Mouse (Mus musculus) hindlimb bud, embryonic 11.5 days (tissue): Measurements from ENCODE around the gene Rps27.

ENCODE experiments used
- DNase-seq: peaks from one replicate; pipeline ENCODE4 v3.0.0-alpha.2; 2012; ENCODE audit warnings: low read depth, low spot score; ENCODE audit errors: extremely low spot score

Gene Rps27

GRCm38 (mm10) chr3:90231507-90232333 lies 18.3 kb upstream of the Rps27 start, which contains the start of gene Jtb:
Gene Jtb (plus strand): TSS chr3:90231597.
- DNase-seq: no peak

- DNase-seq: no peak
Observed at GRCm38 (mm10) chr3:90231075-90231474, 17.6 kb upstream of the Rps27 start.

GRCm38 (mm10) chr3:90224331-90224730 lies 10.9 kb upstream of the Rps27 start:
- no peak for DNase-seq

GRCm38 (mm10) chr3:90222941-90223340 lies 9.5 kb upstream of the Rps27 start:
- no peak for DNase-seq

GRCm38 (mm10) chr3:90222455-90222854 lies 9.0 kb upstream of the Rps27 start:
- no peak for DNase-seq

GRCm38 (mm10) chr3:90221123-90221522 lies 7.7 kb upstream of the Rps27 start:
- DNase-seq: no peak

GRCm38 (mm10) chr3:90220531-90220951 lies 7.1 kb upstream of the Rps27 start:
- DNase-seq: no peak

GRCm38 (mm10) chr3:90220088-90220487 lies 6.6 kb upstream of the Rps27 start:
- DNase-seq: no peak

GRCm38 (mm10) chr3:90215825-90216380 lies 2.5 kb upstream of the Rps27 start:
- DNase-seq: no peak

- no peak for DNase-seq
Observed at GRCm38 (mm10) chr3:90213956-90214684, 669 bp upstream of the Rps27 start.

- no peak for DNase-seq
Observed at GRCm38 (mm10) chr3:90212723-90213122, 728 bp downstream of the Rps27 start.

- no peak for DNase-seq
Observed at GRCm38 (mm10) chr3:90211475-90212398, 1.7 kb downstream of the Rps27 start.

- DNase-seq: no peak
Observed at GRCm38 (mm10) chr3:90209908-90210566, 3.4 kb downstream of the Rps27 start.

GRCm38 (mm10) chr3:90208662-90209061 lies 4.8 kb downstream of the Rps27 start:
- DNase-seq: no peak

- no peak for DNase-seq
Observed at GRCm38 (mm10) chr3:90204582-90204981, 8.9 kb downstream of the Rps27 start.

GRCm38 (mm10) chr3:90203619-90204018 lies 9.8 kb downstream of the Rps27 start:
- no peak for DNase-seq

GRCm38 (mm10) chr3:90202884-90203283 lies 10.6 kb downstream of the Rps27 start:
- no peak for DNase-seq

GRCm38 (mm10) chr3:90197548-90197947 lies 15.9 kb downstream of the Rps27 start:
- no peak for DNase-seq

- no peak for DNase-seq
Observed at GRCm38 (mm10) chr3:90195644-90196043, 17.8 kb downstream of the Rps27 start.

GRCm38 (mm10) chr3:90194759-90195158 lies 18.7 kb downstream of the Rps27 start:
- no peak for DNase-seq
